Mouse (Mus musculus): ENCODE measurements around the gene Tmem178b.

Tmem178b gene

DNA sequence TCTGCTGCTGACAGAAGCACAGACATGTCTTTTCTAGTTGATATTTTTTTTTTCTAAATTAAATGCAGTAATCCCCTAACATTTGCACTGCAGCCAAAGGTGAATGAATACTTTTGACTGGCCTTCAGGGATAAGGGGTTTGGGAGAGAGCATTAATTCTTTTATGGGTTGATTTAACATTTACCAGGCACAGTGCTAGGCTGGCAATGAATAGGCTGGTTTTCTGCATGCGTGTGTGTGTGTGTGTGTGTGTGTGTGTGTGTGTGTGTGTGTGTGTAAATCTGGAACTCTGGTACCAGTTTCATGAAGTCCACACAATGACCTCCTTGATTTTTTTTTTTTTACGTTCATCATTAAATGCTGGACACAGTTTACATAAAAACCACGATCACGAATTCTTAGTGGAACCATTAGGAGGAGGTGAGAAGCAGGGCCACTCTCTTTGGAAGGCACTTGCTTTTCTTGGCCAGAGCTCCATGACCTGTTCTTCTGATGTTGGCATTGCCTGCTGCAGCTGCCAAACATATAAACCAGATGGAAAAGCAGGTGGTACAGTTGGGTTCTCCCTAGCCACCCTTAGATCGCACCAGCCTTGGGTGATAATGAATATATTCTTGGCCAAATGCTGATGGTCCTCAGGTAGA, 203.7 kb downstream of the Tmem178b start:
- DNase-seq (ENCODE audit: low spot score in 2 of 2), result no peak

DNA sequence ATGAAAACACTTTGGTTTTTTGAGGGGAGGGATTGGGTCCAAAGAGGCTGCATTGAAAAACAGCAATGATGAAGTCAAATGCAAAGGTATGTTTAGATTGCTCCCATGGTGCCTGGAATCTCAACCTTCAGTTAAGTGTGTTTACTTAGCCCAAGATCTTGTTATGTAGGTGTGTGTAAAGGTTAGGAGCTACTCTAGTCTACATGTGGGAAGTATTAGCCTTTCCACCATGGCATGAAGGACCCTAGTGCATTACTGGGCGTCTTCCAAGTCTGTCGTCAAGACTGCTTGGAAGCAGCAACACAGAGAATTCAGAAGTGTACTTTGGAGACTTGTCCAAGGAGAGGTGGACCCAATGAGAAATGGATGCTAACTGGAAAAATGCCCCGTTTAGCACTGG, 205.3 kb downstream of the Tmem178b start:
- no peak for DNase-seq (ENCODE audit: low spot score in 2 of 2)

DNA sequence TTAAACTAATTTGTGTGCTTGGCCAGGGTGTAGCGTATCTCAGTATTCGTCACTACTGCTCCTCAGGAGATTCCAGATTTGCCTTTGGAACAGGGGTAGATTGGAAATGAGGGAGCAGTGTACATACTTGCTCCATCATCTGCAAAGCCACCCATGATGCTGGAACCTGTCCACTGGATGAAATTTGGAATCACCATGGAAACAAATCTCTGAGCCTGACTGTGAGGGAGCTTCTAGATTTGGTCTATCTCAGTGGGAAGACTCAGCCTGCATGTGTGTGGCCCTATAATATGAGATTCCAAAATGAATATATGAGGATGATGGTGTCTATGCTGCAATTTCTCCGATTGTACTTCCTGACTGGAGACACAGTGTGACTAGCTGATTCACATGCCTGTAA, 210.7 kb downstream of the Tmem178b start:
- no peak for DNase-seq (ENCODE audit: low spot score in 2 of 2)

DNA sequence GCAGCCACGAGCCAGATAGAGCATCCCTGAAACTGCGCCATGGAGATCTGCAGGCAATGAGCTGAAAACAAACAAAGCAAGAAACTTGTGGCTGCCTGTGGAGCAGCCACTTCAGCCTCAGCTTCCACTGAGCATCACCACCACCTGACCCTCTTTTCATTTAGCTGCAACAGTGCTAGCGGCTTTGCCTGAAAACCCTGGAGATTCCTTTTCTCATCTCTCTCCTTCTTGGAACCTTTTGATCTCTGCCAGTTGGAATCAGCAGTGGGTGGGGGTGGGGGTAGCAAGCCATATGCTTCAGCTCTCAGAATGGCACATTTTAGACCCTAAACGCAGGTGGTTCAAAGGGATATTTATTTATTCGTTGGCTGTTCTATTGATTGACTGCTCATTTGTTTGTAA, 218.2 kb downstream of the Tmem178b start:
- no peak for DNase-seq (ENCODE audit: low spot score in 2 of 2)

DNA sequence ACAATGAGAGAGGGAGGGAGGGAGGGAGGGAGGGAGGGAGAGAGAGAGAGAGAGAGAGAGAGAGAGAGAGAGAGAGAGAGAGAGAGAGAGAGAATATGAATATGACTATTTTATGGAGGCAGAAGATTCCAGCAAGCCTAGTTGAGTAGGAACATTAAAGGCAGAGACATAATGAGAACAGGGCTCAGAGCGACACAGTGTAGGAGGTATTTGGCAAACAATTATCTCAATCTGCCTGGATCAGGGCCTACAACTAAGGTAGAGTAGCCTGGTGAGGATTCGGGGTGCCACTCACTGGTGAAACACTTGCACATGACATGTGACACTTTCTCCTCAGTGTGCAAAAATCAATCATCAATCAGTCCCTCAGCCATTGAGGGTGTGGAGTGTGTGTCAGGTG, 225.4 kb downstream of the Tmem178b start:
- DNase-seq (ENCODE audit: low spot score in 2 of 2), result no peak

DNA sequence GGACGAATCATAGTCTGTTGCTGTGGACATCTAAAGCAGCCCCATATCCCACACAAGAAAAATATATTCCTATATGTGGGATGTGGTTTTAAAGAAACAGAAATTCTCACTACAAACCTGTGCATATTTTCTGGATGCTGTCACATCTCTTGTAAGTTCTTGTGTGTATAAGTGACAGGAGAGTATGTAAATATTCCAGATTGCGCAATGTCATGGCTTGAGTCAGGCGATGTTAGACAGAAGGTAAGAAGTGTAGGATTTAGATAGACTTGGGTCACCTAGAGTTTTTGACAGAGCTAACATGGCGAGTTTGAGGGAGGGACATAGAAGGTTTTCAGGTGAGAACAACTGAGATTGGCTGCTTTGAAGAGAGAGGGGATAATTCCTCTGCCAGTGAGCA, 228.7 kb downstream of the Tmem178b start:
- DNase-seq (ENCODE audit: low spot score in 2 of 2), result no peak

DNA sequence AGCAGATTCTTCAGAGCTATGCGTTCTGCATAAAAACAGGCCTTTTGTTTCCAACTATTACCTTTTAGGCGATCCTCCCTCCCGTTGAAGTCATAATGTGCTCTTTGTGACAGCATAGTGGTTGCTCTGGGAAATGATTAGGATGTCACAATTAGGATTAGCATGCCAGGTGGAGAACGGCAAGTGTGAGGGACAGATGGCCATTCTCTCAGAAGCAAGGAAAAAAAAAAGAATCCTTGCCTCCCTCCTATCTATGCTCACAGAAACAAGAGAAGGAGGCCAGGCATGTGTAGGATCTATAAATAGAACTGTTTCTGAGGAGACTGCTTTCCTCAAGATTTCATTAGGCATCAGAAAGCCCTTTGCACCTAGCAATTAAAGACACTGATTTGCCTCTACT, 229.8 kb downstream of the Tmem178b start:
- no peak for DNase-seq (ENCODE audit: low spot score in 2 of 2)

DNA sequence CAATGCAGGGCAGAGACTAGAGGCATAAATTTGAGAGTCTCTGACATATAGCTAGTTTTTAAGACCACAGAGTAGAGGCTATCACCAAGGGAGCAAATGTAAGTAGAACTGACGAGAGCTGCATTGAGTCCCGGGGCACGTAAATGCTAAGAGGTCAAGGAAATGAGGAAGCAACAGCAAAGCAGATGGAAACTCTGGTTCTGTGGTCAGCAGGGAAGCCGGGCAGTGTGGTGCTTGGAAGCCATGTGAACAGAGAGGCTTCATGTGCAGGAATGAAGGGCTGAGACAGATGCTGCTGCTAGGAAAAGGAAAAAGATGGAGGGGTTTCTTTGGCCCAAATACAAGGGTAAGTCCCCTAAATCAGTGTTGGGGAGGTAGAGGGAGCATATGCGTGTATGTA, 237.0 kb downstream of the Tmem178b start:
- DNase-seq (ENCODE audit: low spot score in 2 of 2), result no peak

DNA sequence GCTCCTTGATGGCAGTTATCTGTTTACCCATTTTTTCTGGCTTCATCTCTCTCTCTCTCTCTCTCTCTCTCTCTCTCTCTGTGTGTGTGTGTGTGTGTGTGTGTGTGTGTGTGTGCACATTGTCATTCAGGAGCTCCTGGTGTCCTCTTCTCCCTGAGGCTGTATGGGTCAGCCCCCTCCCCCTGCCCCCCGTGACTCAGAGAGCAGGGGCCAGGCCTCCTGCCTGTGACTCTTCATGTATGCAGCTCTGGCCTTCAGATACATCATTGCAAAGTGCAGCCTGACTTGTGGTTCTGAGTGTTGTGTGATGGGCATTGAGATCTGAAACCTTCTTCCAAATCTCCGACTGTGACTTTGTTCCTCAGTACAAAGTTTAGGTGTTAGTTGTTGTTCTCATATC, 237.7 kb downstream of the Tmem178b start:
- DNase-seq (ENCODE audit: low spot score in 2 of 2), result no peak

DNA sequence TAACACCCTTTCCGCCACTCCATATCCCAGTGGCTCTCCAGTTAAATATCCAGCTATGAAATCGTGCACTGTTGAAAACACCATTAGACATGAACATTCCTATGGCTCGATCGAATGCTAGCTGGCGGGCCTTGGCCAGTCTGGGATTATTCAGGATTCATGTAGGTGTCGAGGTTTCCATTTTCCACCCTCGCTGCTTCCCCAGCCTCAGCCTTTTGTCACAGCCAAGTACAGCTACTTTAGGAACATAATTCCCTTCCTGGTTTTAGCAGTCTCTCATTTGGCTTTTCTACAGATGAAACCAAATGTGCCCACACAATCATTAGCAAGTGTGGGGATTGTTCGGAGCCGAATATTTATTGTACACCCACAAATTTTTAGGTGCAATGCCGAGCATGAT, 239.4 kb downstream of the Tmem178b start:
- DNase-seq (ENCODE audit: low spot score in 2 of 2), result peak; percentile 57 to 66

DNA sequence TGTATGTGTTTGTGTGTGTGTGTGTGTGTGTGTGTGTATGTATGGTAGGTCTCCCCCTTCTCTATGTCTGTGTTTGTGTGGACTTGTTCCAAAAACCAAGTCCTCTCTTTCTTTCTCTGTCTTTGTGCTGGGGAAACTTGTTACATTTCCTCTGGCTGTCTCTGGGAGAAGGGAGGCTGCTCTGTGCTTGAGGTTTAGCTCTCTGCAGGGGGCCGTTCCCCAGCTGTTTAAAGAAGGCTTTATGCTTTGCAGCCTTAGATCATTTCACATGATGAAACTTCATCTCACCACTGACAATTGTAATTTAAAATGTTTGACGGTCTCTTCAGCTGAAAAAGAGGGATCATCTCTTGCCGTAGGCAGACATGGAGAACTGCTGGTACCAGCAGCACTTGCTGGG, 243.2 kb downstream of the Tmem178b start:
- DNase-seq (ENCODE audit: low spot score in 2 of 2), result no peak

DNA sequence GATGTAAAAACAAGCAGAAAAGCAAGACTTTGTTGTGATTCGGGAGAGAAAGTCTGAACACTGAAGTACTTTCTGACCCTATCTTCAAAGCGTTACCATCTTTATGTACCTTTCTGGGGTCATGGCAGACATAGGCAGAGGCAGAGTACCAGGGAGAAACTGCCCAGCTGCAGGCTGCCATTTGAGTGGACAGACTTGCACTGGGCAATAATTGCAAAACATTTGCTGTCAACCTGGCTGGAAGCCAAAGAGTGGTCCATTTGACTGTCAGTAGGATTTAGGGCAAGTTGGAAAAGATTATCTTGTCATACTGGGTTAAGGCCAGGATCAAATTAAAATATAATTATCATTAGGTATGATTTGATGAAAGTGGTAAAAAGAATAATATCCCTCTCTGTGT, 247.1 kb downstream of the Tmem178b start:
- no peak for DNase-seq (ENCODE audit: low spot score in 2 of 2)

DNA sequence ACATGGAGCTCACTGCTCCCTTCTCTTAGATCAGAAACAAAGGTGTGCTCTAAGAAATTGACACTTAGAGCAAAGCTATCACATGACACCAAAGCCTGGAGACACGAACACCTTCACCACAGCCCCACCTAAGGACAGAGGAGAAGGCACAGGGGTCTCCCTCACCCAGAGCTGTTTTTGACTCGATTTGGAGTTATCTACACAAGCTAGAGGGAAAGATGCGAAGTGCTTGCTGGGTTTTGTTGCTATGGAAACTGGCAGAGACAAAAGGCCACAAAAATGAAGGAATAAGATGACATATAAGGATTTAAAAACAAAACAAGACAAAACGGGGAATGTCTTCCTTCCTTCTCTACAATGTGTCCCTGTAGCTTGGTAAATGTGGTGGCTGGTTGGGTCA, 248.4 kb downstream of the Tmem178b start:
- peak in 1 of 2 experiments; percentile 68 for DNase-seq (ENCODE audit: low spot score in 2 of 2)

DNA sequence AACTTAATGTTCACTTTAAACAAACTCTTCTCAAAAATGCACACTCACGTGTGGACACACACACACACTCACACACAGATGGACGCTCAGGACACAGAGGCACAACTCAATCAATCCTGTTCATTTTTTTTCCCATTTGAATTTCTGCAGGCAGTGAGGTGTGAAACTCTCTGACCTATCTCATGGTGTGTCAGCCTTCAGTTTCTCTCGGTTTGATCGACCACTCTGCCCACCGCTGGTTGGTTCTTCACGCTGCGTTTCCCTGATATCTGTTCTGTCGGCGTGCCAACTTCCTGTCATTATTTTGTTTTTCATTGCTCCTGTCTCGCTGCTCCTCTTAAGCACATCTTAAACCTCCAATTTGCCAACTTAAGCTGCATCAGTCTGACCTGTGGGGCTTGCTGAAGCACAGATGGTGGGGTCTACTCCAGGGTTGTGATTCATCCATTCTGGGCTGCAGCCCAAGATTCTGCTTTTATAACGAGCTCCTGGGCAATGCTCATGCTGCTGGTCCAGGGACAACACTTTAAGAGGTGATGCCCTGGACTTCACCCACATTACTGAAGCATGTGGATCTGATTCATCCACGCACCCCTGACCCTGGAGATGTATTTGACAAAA, 250.1 kb downstream of the Tmem178b start:
- peak in 1 of 2 experiments; percentile 48 for DNase-seq (ENCODE audit: low spot score in 2 of 2)

DNA sequence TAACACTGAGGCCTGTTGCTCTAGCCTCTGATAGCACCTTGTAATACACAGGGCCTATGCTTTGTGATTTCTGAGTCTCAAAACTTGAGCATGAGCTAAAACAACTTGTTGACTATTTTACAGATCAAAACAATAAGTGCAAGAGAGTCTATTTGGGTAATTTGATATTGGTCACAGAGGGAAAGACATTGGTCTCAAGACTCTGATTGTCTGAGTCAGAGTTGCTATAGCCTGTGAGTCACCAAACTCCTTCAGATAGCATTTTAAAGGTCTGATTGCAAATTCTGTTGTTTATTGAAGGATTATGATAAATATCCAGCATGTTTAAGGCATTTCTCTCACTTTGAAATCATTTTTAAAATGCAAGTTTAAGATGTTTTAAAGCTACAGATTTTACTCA, 250.9 kb downstream of the Tmem178b start:
- DNase-seq (ENCODE audit: low spot score in 2 of 2), result no peak

DNA sequence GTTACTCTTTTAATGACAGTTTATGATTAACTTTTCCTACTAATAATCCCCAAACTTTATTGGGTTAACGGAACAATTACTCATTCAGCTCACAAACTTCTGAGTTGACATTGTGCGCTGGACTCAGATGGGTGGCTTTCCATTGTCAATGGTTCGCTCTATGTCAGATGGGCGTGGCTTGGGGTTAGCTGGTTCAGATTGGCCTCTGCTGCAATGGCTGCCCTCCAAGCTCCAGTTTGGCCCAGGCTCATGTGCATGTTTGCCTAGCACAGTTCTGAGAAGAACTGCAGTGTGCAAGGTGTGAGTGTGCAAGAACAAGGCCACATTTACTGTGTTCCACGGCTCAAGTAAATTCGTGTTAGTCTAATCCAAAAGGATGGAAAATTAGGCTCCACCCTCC, 255.6 kb downstream of the Tmem178b start:
- no peak for DNase-seq (ENCODE audit: low spot score in 2 of 2)

DNA sequence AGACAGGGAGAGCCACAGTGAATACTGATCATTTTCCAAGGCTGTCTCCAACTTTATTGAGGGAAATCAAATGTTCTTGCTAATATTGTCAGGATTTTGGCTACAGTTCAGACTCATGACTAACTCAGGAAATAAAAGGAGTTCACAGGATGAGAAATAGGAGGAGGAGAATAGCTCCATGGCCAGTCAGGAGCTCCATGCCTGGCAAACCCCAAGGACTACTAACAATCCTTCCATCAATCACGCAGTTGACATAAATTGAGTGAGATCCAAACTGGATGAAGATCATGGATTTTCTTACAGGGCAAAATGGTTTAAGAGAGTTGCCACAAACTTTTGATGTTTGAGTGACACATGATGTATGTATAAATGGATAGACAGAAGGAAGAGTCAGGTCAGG, 258.9 kb downstream of the Tmem178b start:
- no peak for DNase-seq (ENCODE audit: low spot score in 2 of 2)

DNA sequence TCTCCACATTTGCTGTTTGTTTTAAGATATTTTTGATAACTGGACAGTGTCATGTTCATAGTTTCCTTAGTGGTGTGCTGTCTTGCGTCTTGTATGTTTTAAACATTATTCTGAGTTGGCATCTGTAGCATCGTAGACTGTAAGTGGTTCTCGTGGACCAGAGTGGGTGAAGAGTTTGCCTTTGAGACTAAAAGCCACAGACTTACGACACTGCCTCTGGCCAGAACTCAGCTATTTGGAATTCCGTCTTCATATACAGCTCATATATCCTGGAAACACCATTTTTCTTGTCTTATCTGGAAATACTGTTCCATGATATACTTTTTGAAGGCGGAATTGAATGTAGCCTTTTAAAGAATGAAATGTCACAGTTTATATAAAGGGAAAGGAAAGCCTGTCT, 260.4 kb downstream of the Tmem178b start:
- no peak for DNase-seq (ENCODE audit: low spot score in 2 of 2)

DNA sequence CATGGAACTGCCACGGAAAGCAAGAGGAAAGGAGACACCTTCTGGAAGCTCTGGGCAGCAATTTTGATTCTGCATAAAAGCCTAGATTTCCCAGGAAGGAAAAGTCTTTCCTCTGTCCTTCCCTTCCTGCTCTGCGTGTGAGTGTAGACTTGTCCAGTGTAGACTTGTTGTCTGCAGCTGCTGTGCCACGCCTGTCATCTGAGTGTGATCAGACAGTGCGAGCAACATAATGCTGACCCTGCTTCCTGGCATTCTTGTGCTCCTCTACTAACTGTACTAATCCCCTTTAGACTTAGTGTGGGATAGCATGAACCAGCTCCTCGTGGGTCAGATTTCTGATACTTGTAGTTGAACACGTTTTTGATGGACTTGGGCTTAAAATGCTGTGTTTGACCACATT, 262.6 kb downstream of the Tmem178b start:
- DNase-seq (ENCODE audit: low spot score in 2 of 2), result no peak

DNA sequence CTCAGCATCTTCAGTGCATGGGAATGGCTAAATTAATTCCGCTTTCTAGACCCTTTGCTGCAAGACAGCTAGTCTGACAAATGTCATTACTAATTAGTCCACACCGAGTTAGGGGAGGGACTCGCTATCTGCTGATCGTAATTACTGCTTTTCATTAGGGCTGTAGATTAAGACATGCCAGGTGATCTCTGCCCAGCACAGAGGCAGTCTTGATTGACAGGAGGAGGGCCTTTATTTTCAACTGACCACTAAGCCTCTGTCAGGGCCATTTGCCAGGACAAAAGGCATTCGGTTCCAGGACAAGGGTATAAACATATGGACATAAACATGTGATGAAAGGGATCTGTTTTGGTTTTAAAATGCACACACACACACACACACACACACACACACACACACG, 264.3 kb downstream of the Tmem178b start:
- DNase-seq (ENCODE audit: low spot score in 2 of 2), result peak in 1 of 2 experiments; percentile 20

DNA sequence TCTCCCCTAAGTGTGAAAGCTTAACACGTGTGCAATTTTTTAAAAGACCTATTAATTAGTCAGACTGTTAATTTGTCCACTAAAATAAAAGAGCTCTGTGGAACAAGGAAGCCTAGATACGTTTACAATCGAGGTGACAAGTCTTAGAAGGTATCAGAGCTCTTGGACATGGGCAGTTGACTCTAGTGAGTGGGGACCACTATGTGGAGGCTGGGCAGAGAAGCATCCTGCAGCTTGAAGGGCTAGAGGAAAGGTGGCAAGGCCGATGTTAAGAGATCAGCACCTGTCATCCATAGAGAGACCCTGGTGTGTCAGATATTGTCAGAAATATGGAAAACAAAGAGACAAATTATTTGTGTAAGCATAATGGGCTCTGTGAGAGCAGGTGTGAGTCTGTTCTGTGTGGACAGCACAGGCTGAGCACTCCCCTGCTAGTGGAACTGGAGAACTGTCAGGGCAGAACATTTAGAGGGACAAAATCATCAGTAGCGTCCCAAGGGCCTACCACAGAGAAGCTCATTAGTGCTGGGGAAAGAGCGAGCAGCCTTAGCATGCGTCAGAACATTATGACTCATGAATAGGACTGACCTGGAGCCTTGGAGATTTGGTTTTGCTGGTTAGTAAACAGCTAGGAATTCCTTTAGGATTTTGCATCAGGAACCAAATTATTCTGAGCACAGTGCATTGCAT, 264.9 kb downstream of the Tmem178b start:
- DNase-seq (ENCODE audit: low spot score in 2 of 2), result peak in 1 of 2 experiments; percentile 13

DNA sequence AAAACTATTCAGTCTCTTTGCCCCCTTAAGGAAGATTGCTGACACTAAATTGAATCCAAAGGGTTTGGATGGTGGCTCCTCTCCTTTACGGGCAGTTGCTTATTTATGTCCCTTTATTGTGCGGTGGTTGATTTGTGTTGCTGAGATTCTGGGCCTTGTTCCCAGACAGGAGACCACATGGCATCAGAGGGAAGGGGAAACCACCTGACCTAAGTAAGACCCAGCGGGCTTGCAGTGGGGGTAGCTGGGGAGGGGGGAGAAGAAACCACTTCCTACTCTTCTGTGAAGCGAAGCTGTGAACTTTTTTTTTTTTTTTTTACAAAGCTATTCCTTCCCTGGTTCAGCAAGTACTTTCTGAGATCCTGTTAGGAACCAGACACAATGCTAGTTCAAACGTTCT, 269.5 kb downstream of the Tmem178b start:
- DNase-seq (ENCODE audit: low spot score in 2 of 2), result no peak

DNA sequence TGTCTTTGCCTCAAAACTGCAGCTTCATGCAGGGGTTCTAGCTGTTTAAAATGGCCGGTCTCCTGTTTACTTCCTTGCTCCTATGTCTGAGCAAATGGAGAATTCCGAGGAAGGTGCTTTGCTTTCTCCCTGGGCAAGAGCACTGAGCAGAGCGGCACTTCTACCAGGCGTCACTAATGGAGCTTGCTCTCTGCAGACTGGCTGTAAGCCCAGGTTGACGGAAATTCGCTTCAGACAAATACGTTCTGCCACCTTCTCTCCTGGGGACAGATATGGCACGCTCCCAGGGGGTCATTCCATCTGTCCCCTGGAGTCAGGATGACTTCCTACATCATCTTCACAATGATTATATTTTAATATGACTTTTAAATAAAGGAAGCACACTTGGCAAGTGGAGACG, 271.3 kb downstream of the Tmem178b start:
- DNase-seq (ENCODE audit: low spot score in 2 of 2), result no peak
